Mouse (Mus musculus) limb, embryonic 13.5 days (tissue): Measurements from ENCODE around the gene Ankdd1a. TPM values are rescaled to one million over a fixed set of nuclear protein-coding genes. Genes with fewer than 3 reads are reported as not detected.

ENCODE experiments used
- ATAC-seq: fragments of 200-750 bp; cut with Nextera tagmentation; 2 replicates; pipeline ENCODE4 v1.8.0; 2017; ENCODE audit warnings: low read depth, moderate number of reproducible peaks, moderate TSS enrichment; ENCODE audit not compliant: low FRiP score
- H3K27ac ChIP-seq: fragments of 300-500 bp; sonication (generic); 2 replicates; pipeline ENCODE4 v1.5.1; 2015; ENCODE audit warnings: inconsistent platforms, mild to moderate bottlenecking, moderate library complexity
- H3K27me3 ChIP-seq: fragments of 300-500 bp; sonication (generic); 2 replicates; pipeline ENCODE4 v1.6.1; 2015; ENCODE audit warnings: mild to moderate bottlenecking, inconsistent platforms
- H3K36me3 ChIP-seq: fragments of 300-500 bp; sonication (generic); 2 replicates; pipeline ENCODE4 v1.6.1; 2015; ENCODE audit warnings: inconsistent platforms, mild to moderate bottlenecking, moderate library complexity
- H3K4me1 ChIP-seq: fragments of 300-500 bp; sonication (generic); 2 replicates; pipeline ENCODE4 v1.6.1; 2015; ENCODE audit warnings: inconsistent platforms
- H3K4me2 ChIP-seq: fragments of 300-500 bp; sonication (generic); replicated peaks from 2 replicates; pipeline ENCODE4 v1.6.1; 2015; ENCODE audit warnings: inconsistent platforms, mild to moderate bottlenecking, moderate library complexity
- H3K4me3 ChIP-seq: fragments of 300-500 bp; sonication (generic); 2 replicates; pipeline ENCODE4 v1.5.1; 2015; ENCODE audit warnings: moderate library complexity, mild to moderate bottlenecking, inconsistent platforms
- H3K9ac ChIP-seq: fragments of 300-500 bp; sonication (generic); 2 replicates; pipeline ENCODE4 v1.6.1; 2015; ENCODE audit warnings: mild to moderate bottlenecking, inconsistent platforms
- H3K9me3 ChIP-seq: fragments of 300-500 bp; sonication (generic); 2 replicates; pipeline ENCODE4 v1.6.1; 2016; ENCODE audit warnings: inconsistent platforms
- WGBS: fragments of 180-500 bp; shearing (Covaris S2); methylation state at CpG from one replicate; pipeline ENCODE4 v1.1.7; 2015; 5-methylcytosine and 5-hydroxymethylcytosine counted together
- polyA plus RNA-seq: library from polyadenylated mRNA; unstranded; fragments of >200 nt; fragmentation: Nextera tagmentation; extraction: Ambion mirVana; gene quantifications from 2 replicates; pipeline ENCODE4 v1.2.1, GENCODE M21; 2015

The Ankdd1a gene
- polyA plus RNA-seq, 1 experiment from 2014 or later = not detected

- no peak overlapping the region for H3K9ac ChIP-seq
- H3K27me3 ChIP-seq = no peaks in the 10 kb centered on the region
- no peaks in the 10 kb centered on the region for H3K9me3 ChIP-seq
- no peak overlapping the region for H3K4me2 ChIP-seq
- no peaks in the 10 kb centered on the region for H3K36me3 ChIP-seq
- no peak for ATAC-seq
- no peak overlapping the region for H3K27ac ChIP-seq
- H3K4me3 ChIP-seq = no peak overlapping the region
- WGBS = 54% methylated on average over 13 of the region's 13 CpGs
- H3K4me1 ChIP-seq = peaks cover 18% of the 10 kb centered on the region
These were observed 21.4 kb upstream of the Ankdd1a start for GRCm38 (mm10) chr9:65541126-65542068.

- 81% methylated on average over 9 of the region's 9 CpGs for WGBS
- Histone ChIP-seq H3K4me3 (no peak overlapping the region), H3K36me3 (no peaks in the 10 kb centered on the region), H3K4me2 (no peak overlapping the region), H3K27me3 (no peaks in the 10 kb centered on the region), H3K9me3 (no peaks in the 10 kb centered on the region), H3K4me1 (peaks cover 8% of the 10 kb centered on the region), H3K9ac (no peak overlapping the region), H3K27ac (no peak overlapping the region)
- no peak for ATAC-seq
These were observed 19.7 kb upstream of the Ankdd1a start for GRCm38 (mm10) chr9:65539697-65540096.

GRCm38 (mm10) chr9:65537901-65538630, 18.1 kb upstream of the Ankdd1a start:
- Histone ChIP-seq H3K27ac (no peak overlapping the region), H3K27me3 (no peaks in the 10 kb centered on the region), H3K4me2 (no peak overlapping the region), H3K4me3 (no peak overlapping the region), H3K9me3 (no peaks in the 10 kb centered on the region), H3K36me3 (no peaks in the 10 kb centered on the region), H3K4me1 (peaks cover 8% of the 10 kb centered on the region), H3K9ac (no peak overlapping the region)
- 90% methylated on average over 8 of the region's 8 CpGs for WGBS
- ATAC-seq = no peak

GRCm38 (mm10) chr9:65536491-65536890, 16.5 kb upstream of the Ankdd1a start:
- no peak for ATAC-seq
- WGBS = 83% methylated on average over 4 of the region's 4 CpGs
- Histone ChIP-seq H3K27me3 (no peaks in the 10 kb centered on the region), H3K36me3 (no peaks in the 10 kb centered on the region), H3K4me3 (no peak overlapping the region), H3K9me3 (no peaks in the 10 kb centered on the region), H3K27ac (no peak overlapping the region), H3K4me2 (no peak overlapping the region), H3K4me1 (peaks cover 4% of the 10 kb centered on the region), H3K9ac (no peak overlapping the region)

GRCm38 (mm10) chr9:65535789-65536469, 15.9 kb upstream of the Ankdd1a start:
- Histone ChIP-seq H3K4me3 (no peak overlapping the region), H3K36me3 (no peaks in the 10 kb centered on the region), H3K4me1 (no peaks in the 10 kb centered on the region), H3K9me3 (no peaks in the 10 kb centered on the region), H3K27me3 (no peaks in the 10 kb centered on the region), H3K9ac (no peak overlapping the region), H3K4me2 (no peak overlapping the region), H3K27ac (no peak overlapping the region)
- ATAC-seq = no peak
- WGBS = 85% methylated on average over 10 of the region's 11 CpGs

GRCm38 (mm10) chr9:65535191-65535722, 15.3 kb upstream of the Ankdd1a start:
- H3K36me3 ChIP-seq = no peaks in the 10 kb centered on the region
- no peak overlapping the region for H3K9ac ChIP-seq
- H3K9me3 ChIP-seq = no peaks in the 10 kb centered on the region
- H3K4me1 ChIP-seq = no peaks in the 10 kb centered on the region
- ATAC-seq = no peak
- H3K27ac ChIP-seq = no peak overlapping the region
- H3K27me3 ChIP-seq = no peaks in the 10 kb centered on the region
- 39% methylated on average over 3 of the region's 3 CpGs for WGBS
- H3K4me2 ChIP-seq = no peak overlapping the region
- H3K4me3 ChIP-seq = no peak overlapping the region

GRCm38 (mm10) chr9:65534111-65534510, 14.1 kb upstream of the Ankdd1a start:
- Histone ChIP-seq H3K4me1 (no peaks in the 10 kb centered on the region), H3K4me3 (no peak overlapping the region), H3K27me3 (no peaks in the 10 kb centered on the region), H3K36me3 (no peaks in the 10 kb centered on the region), H3K27ac (no peak overlapping the region), H3K4me2 (no peak overlapping the region), H3K9ac (no peak overlapping the region), H3K9me3 (no peaks in the 10 kb centered on the region)
- ATAC-seq = no peak
- WGBS = 73% methylated on average over 3 of the region's 3 CpGs

- WGBS = 49% methylated on average over 8 of the region's 8 CpGs
- Histone ChIP-seq H3K36me3 (no peaks in the 10 kb centered on the region), H3K9me3 (no peaks in the 10 kb centered on the region), H3K9ac (no peak overlapping the region), H3K27me3 (no peaks in the 10 kb centered on the region), H3K27ac (no peak overlapping the region), H3K4me3 (no peak overlapping the region), H3K4me1 (no peaks in the 10 kb centered on the region), H3K4me2 (no peak overlapping the region)
- ATAC-seq = no peak
These were observed 13.0 kb upstream of the Ankdd1a start for GRCm38 (mm10) chr9:65532986-65533385.

- H3K4me1 ChIP-seq = no peaks in the 10 kb centered on the region
- WGBS = 71% methylated on average over 5 of the region's 5 CpGs
These were observed 11.3 kb upstream of the Ankdd1a start for GRCm38 (mm10) chr9:65531283-65531682.

GRCm38 (mm10) chr9:65529659-65530058, 9.7 kb upstream of the Ankdd1a start:
- H3K4me3 ChIP-seq = no peak overlapping the region
- H3K9me3 ChIP-seq = no peaks in the 10 kb centered on the region
- H3K4me2 ChIP-seq = no peak overlapping the region
- ATAC-seq = no peak
- H3K9ac ChIP-seq = no peak overlapping the region
- H3K27ac ChIP-seq = no peak overlapping the region
- no peaks in the 10 kb centered on the region for H3K4me1 ChIP-seq
- H3K36me3 ChIP-seq = no peaks in the 10 kb centered on the region
- 66% methylated on average over 8 of the region's 8 CpGs for WGBS
- H3K27me3 ChIP-seq = no peaks in the 10 kb centered on the region

More at GRCm38 (mm10) chr9:65531283-65531682, 11.3 kb upstream of the Ankdd1a start:
- H3K36me3 ChIP-seq = no peaks in the 10 kb centered on the region
- no peak overlapping the region for H3K4me3 ChIP-seq
- H3K27me3 ChIP-seq = no peaks in the 10 kb centered on the region
- no peak overlapping the region for H3K9ac ChIP-seq
- no peak overlapping the region for H3K27ac ChIP-seq
- H3K4me2 ChIP-seq = no peak overlapping the region
- H3K9me3 ChIP-seq = no peaks in the 10 kb centered on the region
- no peak for ATAC-seq

- Histone ChIP-seq H3K36me3 (no peaks in the 10 kb centered on the region), H3K4me3 (no peak overlapping the region), H3K27ac (no peak overlapping the region), H3K9me3 (no peaks in the 10 kb centered on the region), H3K4me1 (0 out of 2 replicates have a peak, but pooled peaks cover 4% of the 10 kb centered on the region), H3K4me2 (no peak overlapping the region), H3K9ac (no peak overlapping the region), H3K27me3 (no peaks in the 10 kb centered on the region)
- ATAC-seq = no peak
- 80% methylated on average over 6 of the region's 6 CpGs for WGBS
These were observed 8.5 kb upstream of the Ankdd1a start for GRCm38 (mm10) chr9:65528417-65529038.
